Mouse (Mus musculus) WW6 (cell line): Measurements from ENCODE around the gene Srsf9.

ENCODE experiments used
- DNase-seq: peaks from one replicate; pipeline ENCODE4 v3.0.0-alpha.2; 2013; ENCODE audit warnings: low read depth, low spot score

Gene Srsf9

DNA sequence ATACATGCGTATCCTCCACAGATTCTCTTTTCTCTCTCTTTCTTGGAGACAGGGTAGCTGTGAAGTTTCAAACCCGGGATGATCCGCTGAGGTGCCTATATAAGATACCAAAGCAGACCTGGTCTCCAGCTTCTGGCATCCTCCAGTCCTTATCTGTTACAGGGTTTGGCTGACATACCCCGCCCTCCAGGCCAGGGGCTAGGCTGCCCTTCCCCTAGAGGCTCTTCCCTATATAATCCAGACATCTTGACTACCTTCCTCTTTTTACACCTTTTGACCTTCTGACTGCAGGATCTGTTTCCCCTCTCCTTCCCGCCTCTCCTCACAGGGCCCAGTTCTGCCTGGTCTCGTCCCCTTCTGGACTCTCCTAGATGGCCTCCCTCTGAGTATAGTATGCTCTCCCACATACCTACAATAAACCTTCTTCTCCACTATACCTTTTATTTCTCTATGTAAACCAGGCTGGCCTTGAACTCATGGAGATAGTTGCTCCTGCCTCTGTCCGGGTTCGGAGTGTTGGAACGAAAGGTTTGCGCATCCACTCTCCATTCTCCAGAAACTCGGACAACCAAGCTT, 633 bp upstream of the Srsf9 start:
- no peak for DNase-seq

DNA sequence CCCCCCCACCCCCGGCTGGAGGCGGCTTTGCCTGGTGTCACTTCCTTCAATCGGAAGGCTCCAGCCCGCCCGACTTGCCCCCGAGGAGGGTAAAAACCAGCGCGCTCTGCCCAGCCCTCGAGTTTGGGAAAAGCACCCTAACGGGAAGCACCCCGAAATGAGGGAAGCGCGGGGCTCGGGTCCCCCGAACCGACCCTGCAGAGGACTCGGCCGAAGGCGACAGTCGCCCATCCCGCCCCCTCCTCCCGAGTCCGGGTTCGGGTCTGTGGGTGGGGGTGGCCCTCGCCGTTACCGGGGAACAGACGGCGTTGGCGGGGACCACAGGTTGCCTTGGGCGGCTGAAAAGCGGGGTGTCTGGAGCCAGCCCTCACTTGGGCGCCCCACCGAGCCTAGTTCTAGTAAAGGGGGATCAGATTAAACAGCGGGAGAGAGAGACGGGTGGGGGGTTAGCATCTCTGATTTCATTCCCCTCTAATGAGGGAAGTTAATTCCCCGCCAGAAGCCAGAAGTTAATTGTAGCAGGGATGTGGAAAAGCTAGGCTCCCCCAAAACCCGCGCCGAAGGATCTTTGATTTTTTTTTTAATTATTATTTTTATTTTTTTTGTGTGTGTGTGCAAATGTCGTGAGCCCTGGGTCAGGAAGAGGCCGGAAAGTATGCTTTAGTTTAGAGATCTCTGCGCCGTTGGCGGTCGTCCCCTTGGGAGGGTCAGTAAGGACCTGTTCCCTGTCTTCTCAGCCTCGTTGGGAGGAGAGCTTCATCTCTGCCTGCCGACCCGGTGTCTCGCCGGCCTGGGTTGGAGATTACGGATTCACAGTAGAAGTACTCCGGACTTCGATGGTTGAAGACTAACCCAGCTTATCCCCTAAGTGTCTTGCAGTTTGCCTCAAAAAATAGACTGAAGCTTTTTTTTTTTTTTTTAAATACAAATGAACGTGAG, 902 bp downstream of the Srsf9 start:
- DNase-seq, result no peak

DNA sequence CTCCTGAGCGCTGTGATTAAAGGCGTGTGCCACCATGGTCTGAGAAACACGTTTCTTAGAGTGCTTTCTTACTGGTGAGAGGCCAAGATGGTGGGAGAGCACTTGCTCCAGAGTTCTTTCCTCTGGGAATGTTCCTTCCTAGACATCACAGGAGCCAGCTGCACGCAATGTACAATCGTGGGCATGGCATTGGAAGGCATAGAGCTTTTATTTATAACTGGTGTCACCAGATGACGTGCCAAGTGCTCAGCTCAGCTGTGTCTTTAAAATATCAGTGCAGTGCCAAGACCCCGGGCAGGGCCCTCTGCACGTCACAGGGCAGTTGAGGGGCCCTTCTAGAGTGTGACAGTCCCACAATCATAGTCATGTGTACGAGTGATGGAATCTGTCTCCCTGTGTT, 4.0 kb downstream of the Srsf9 start:
- no peak for DNase-seq

DNA sequence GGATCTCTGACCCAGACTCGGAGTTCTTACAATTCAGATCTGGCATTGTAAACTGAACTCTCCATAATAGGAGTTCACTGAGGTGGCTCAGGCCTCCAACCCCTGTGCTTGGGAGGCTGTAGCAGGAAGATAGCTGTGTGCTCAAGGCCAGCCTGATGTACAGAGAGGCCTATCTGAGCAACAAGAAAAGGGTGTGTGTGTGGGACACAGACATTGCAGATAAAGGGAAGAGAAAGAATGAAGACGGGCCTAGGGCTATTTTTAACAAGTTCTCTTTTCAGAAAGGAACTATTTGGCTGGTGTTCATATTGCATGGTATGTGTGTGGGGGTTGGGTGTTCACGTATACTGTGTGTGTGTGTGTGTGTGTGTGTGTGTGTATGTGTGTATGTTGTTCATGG, 6.6 kb downstream of the Srsf9 start:
- no peak for DNase-seq

DNA sequence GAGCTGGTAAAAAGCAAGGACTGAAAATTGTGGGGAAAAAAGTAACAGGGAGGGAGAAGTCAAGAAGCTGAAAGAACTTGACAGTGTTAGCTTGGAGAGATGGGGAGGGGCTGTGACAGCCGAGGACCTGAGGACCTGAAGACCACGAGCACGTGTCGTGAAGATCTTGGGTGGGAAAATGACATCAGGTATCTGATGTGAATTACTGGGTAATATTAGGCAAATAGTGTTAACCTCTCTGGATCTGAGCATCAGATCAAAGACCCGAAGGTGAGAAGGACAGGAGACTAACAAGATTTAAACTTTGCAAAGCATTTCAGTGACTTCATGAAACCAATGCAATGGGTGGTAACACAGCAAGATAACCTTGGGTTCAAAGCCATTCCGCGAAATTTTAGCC, 13.0 kb downstream of the Srsf9 start:
- DNase-seq, result no peak

DNA sequence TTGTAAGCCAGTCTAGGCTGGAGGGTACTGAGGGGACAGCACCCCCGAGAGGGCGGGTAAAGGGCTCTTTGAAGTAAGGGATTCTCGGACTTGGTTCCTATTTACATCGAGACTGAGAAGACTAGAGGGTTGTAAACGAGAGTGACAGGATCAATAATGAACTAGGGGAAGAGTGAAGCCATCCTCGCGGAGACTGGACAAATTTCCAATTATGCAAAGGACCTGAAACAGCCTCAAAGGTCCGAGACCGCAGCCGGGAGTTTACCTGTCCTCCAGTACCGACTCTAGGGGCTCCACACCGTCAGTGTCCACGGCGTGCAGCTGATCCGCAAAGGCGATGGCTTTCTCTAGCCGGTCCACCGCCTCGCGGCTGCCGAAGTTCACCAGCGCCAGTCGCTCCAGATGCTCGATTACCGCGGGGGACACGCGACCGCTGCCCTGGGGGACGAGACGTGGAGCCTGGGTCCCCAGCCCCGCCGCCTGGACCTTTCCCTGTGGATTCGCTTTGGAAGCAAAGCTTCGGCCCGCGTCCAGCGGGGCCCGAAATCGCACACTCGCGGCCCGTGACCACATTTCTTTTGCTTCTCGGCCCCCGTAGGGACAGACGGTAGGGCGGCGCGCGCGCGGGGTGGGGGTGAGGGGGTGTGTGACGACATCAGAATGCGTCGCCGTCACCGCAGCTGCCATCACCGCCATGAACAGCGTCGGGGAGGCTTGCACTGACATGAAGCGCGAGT, 13.8 kb downstream of the Srsf9 start, which contains the start of the genes Gatc and Triap1:
Gene Gatc, minus strand, starts transcription at position 602 of the 737 bp plus-strand sequence.
Gene Triap1, plus strand, starts transcription at position 649 of the 737 bp plus-strand sequence.
- no peak for DNase-seq

DNA sequence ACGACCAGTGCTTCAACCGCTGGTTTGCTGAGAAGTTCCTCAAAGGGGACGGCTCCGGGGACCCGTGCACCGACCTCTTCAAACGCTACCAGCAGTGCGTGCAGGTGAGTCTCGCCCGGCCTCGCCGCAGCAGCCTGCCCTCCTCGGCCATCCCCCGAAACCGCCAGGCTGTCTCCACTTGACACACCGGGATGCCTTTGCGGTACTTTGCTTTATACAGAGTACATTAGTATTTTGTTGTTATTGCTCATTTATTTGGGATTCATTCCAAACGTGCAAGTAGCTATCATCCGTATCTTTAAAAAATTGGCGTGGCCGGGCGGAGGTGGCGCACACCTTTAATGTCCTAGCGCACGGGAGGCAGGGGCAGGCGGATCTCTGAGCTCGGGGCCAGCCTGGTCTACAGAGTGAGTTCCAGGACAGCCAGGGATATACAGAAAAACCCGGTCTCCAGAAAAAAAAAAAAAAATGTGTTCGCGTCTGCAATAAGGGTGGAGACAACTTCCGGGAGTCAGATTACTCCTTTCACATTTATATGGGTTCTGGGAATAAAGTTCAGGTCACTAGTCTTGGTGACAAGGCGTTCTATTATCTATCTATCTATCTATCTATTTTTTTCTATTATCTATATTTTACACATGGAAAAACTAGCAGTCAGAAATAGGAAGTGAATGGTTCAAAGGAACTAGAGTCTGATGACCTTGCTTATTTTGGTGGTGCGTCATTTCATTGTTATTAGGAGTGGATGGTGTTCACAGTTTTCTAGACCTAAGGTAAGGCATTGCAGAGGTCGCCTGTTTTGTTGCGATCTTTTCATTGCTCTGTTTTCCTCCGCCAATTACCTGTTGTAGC, 14.6 kb downstream of the Srsf9 start:
- DNase-seq, result no peak

DNA sequence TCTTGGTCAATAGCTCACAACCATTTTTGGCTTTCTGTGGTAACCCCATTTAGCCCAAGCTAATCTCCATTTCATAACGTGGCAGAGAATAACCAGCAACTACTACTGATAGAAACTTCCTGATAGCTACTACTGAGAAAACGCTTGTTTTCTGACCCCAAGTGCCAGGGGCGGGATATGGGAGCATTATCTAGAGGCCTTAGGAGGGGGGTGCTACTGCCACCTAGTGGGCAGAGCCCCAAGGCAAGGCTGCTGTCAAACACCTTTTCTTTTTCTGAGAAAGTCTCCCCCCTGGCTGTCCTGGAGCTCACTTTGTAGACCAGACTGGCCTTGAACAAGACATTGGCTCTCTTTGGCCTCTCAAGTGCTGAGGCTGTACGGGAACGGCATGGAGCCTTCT, 20.6 kb downstream of the Srsf9 start:
- peak; percentile 73 for DNase-seq

DNA sequence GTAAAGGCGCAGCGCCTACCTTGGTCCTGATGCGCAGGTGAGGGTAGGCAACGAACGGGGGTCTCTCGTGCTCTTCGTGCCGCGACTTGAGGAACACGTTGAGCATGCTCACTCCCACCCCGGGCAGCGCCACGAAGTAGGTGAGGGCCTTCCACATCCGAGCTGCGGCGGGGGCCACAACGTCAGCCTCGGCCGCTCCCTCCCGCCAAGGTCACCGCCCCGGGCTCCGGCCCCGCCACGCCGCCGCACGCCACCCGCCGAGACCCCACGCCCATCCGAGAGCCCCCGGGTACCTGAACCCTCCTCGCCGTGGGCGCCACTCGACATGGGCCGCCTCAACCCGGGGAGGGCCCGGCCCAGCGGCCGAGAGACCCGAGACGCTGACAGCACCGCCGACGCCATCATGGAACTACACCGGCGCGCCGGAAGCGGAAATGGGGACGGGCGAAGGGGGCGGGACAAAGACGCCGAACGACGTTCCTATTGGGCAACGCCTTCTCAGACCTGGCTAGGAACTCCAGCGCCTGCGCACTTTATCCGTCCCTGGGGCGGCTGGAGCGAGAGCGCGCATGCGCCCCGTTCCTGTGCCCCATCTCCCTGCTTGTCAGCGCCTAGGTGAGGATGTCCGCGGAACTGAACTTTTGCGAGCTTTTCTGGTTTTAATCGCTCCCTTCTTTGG, 21.7 kb downstream of the Srsf9 start, which contains the start of gene Cox6a1:
Gene Cox6a1, minus strand, starts transcription at position 436 of the 679 bp plus-strand sequence.
- peak; percentile 96 for DNase-seq

DNA sequence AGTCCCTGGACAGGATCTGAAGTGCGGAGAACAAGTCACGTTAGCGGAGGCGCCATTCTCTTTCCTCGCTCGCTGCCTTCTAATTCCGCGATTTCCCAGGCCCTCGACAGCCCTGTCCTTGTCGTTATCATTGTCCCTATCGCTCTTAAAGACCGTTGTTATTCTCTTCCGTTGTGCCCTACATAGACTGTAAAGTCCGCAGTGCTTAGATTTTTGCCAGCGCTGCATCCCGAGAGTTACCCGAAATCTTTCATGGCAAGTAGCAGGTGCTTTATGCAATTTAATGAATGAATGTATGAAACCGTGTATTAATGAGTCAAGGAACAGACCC, 22.2 kb downstream of the Srsf9 start:
- DNase-seq, result no peak

DNA sequence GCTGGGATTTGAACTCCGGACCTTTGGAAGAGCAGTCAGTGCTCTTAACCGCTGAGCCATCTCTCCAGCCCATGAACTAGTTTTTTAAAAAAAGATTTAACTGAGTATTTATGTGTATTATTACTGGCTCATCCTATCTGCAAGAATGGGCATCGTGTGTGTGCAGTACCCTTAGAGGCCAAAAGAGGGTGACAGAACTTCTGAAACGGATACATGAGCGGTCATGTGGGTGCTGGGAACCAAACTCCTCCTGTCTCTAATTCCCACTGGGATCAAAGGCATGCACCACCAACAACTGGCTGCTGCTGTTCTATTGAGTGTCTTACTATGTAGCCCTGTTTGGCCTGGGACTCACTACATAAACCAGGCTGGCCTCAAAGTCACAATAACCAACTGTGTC, 24.4 kb downstream of the Srsf9 start:
- DNase-seq, result no peak

DNA sequence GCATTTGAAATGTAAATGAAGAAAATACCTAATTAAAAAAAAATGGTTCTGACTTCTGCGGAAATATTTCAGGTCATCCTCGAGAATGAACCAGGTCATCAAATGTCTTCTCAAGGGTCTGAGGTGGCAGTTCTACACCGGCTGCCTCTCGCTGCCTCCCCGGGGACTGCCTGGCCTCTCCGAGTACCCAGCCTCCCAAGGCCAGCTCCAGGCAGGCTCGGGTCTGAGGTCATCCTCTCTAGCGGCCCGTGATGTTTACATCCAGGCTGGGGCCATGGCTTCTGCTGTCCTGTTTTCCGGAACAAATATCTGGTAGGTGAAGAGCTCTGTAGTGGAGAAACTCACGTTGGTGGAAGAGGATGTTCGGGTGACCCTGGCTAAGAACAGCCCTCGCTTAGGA, 28.1 kb downstream of the Srsf9 start:
- DNase-seq, result no peak

DNA sequence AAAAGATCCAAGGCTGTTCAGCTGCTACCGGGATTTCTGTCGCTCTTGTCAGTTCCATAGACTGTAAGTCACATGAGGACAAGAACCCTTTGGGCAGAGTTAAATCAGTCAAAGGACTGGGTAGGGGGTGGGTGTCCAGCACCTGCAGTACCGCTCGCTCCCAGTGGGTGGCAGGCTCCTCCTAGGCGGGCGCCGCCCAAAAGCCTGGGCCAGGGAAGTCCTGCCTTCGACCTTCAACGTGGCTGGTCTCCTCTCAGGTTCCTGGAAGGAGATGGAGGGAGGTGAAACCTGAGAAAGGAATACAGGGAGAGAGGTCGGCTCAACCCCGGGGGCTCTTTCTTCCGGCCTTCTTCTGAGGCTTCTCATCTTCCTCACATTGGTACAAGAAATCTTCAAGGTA, 31.9 kb downstream of the Srsf9 start:
- peak; percentile 82 for DNase-seq

DNA sequence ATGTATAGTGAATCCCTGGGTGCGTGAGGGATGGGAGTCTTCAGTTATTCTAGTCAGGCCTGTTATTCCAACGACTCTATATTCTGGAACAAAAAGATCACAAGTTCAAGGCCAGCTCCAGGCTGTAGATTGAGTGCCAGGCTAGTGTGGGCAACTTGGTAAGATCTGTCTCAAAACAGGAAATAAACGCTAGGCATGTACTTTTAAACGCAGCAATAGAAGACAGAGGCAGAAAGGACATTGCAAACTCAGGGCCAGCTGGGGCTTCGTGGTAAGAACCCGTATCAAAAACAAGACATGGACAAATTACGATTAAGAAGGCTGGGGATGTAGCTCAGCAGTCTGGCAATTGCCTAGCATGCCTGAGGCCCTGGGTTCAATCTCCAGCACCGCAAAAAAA, 32.5 kb downstream of the Srsf9 start:
- DNase-seq, result no peak

DNA sequence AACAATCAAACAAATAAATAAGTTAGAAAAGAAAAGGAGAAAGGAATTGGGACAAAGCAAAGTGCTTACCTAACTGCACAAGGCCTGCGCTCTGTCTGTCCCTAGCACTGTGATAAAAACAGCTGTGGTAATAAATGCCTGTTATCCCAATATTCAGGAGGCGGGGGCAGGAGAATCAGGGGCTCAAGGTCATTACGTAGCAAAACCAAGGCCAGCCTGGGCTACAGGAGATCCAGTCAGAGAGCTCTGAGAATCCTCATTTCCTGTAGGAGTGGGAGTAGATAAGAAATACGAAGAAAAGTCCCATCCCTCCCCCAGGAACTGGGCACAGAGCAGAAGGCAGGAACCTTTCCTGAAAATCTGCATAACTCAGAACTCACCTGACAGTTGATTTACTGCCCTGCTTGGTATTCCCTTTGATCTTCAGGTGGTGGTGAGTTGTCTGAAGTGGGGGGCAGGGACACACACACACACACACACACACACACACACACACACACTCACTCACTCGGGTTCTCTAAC, 32.9 kb downstream of the Srsf9 start:
- DNase-seq, result no peak

DNA sequence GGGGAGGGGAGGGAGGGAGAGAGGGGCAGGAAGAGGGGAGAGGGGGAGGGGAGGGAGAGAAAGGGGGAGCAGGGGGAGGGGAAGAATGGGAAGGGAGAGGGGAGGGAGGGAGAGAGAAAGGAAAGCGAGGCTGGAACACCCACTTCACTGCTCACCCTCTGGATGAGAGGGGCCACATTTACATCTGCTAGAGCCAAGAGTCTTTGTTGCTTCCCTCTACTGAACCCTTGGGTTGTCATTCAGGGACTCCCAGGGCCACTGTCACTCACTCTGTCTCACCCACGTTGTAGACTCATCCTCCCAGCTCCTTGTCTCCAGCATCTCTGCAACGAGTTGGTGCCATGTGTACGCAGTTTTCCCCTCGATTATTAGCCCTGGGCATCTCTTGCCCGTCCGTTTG, 35.2 kb downstream of the Srsf9 start:
- no peak for DNase-seq

DNA sequence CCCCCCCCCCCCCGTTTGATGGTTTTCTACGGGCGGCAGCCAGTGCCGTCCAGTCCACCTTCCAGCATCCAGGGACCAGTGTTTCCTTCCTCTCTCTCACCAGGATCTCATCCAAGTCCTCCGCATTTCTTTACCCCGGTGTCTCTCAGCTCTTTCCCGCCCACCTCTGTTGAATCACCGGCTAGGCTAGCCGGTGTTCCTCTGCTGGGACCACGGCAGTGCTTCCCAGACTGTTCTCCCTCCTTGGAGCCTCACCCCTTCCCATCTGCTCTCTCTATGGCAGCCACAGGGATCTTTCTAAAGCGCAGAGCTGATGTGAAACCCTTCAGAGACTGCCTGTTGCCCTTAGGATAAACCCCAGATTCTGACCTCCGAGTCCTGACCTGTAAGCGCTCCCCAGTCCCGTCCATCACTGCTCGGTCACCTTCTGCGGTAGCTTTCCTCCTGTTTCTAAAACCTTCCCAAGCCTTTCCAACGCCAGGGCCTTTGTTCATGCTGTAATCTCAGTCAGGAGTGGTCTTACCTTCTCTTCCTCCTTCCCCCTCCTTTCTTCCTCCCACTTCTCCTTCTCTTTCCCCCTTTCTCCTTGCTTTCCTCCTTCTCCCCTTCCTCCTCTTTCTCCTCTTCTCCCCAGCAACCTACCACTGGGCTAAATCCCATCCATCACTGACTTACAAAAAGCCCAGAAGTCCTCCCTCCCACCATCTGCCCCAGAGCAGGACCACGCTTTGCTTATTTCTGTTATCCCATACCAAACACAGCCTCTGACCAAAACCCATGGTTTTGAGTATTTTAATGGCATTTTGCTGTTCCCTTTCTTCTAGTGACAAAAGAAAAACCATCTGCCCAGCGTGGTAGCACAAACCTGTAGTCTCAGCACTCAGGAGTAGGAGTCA, 36.1 kb downstream of the Srsf9 start:
- no peak for DNase-seq

DNA sequence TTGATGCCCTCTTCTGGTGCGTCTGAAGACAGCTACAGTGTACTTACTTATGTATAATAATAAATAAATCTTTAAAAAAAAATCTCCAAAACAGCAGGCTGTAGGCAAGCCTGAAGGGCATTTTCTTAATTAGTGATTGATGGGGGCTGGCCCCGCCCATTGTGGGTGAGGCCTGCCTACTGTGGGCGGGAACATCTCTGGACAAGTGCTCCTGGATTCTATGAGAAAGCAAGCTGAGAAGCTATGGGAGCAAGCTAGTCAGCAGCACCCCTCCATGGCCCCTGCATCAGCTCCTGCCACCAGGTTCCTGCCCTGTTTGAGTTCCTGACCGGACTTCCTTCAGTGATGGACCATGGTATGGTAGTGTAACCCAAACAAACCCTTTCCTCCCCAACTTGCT, 37.8 kb downstream of the Srsf9 start:
- no peak for DNase-seq

DNA sequence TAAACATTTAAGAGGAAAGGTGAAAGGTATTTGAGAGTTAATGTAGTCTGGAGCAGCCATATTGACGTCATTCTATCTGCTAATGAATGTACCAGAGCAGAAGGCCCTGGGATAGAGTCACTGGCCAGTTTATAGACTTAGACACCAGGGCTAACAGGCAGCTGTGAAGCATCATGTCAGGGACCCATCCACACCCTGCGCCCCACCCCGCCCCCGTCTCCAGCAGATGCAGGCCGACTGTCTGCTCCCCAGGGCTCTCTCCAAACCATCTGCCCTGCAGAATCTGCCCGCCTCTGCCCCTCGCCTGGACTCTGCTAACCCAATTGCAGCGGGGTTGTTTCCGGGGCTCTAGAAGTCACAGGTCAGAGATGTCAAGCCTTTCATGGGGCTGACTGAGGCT, 44.8 kb downstream of the Srsf9 start:
- no peak for DNase-seq
